Mouse (Mus musculus): Measurements from ENCODE around the gene Lrit2. TPM values are rescaled to one million over a fixed set of nuclear protein-coding genes. Genes with fewer than 3 reads are reported as not detected.

Gene Lrit2
- polyA plus RNA-seq (2012; rRNA removed), result not detected in 2 replicates

GRCm38 (mm10) chr14:37067629-37068028 is at the start of gene Lrit2:
Lrit2 (plus strand) TSS chr14:37067929.

GRCm38 (mm10) chr14:37048914-37049410 is 18.8 kb upstream of the Lrit2 start, which contains the start of gene Rgr:
Rgr (minus strand) TSS chr14:37048964.

GRCm38 (mm10) chr14:37097956-37098530 is 30.3 kb downstream of the Lrit2 start, which contains the start of gene Cdhr1:
Cdhr1 (minus strand) TSS chr14:37098347.

DNA sequence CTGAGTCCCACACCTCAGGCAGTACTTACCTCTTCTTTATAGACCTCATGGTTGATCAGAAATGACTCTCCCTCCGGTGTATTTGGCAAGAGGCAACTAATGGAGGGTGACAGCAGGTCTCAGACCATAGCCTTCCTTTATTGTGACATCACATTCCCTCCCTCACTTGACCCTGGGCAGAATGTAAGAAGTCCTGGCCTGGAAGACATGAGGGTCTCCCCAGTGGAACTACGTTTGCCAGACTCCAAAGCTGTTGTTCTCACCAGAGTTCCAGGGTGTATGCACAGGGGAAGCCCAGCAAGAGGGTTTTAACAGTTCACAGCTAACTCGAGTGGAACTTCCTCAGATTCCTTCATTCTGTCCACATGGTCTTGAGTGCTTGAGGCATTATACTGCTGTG is 46.2 kb downstream of the Lrit2 start, which contains the start of gene 2610528A11Rik:
Gene 2610528A11Rik, minus strand, starts transcription at position 101 of the 400 bp plus-strand sequence.

Other genes with a start within 250 kb of the Lrit2 start
- 10.1 and 10.2 TPM in 2 replicates for gene Ccser2, start 99.2 kb upstream of the Lrit2 start, polyA plus RNA-seq (2012; rRNA removed)
- 0.23 TPM in 1 of 2 replicates, not detected in the other for gene Rgr, start 19.0 kb upstream of the Lrit2 start, polyA plus RNA-seq (2012; rRNA removed)
- gene Lrit1, start 13.1 kb upstream of the Lrit2 start, polyA plus RNA-seq (2012; rRNA removed), result not detected in 2 replicates
- 3.3 and 3.4 TPM in 2 replicates for gene Cdhr1, start 30.4 kb downstream of the Lrit2 start, polyA plus RNA-seq (2012; rRNA removed)
- 656 and 706 TPM in 2 replicates for gene 2610528A11Rik, start 46.1 kb downstream of the Lrit2 start, polyA plus RNA-seq (2012; rRNA removed)
- gene Ghitm, start 67.3 kb downstream of the Lrit2 start, polyA plus RNA-seq (2012; rRNA removed), result 88.1 and 104 TPM in 2 replicates

All from colon, adult 2 months (tissue).